In genomic region chr10:62804106-62804505, GRCm38 (mm10) we compare ENCODE assay signal across 8 mouse cellular contexts. TPM values are rescaled to one million over a fixed set of nuclear protein-coding genes. Genes with fewer than 3 reads are reported as not detected.
DNase-seq lines count a peak whose midpoint lies in the region; TF ChIP-seq lines count a peak whose summit lies in the region.
"Had no signal": no experiment of that assay in that cellular context is flagged by ENCODE, and none has a peak within 500 bp of the region (broad histone marks: within the 10 kb centered on the region; RNA-seq: fewer than 3 reads in every experiment).

No protein-coding gene starts in this region.

- no peak overlapping the region for H3K9ac ChIP-seq in ES-Bruce4 (ENCODE audit: low read depth, poor library complexity, severe bottlenecking)

- no peak overlapping the region for H3K4me3 ChIP-seq in left cerebral cortex, adult 2 months
- no peak overlapping the region for H3K4me3 ChIP-seq in ES-Bruce4 (ENCODE audit: low read depth, low read length)
- H3K4me3 ChIP-seq in embryonic fibroblast, embryonic 13.5 days (ENCODE audit: insufficient read depth, low read length), result no peak overlapping the region

- no peak for TF ChIP-seq EP300 in ES-Bruce4 (IDR thresholded peaks at IDR 0.05; ENCODE audit: insufficient read depth, low read depth, low read length)

- peaks cover 39% of the 10 kb centered on the region for H3K36me3 ChIP-seq in ES-Bruce4 (ENCODE audit: control insufficient read depth, insufficient read depth, low read length, poor library complexity, severe bottlenecking)

- no peak for DNase-seq in left cerebral cortex, adult 2 months (ENCODE audit: extremely low spot score in 1 of 2, low spot score in 2 of 2)
- DNase-seq in left cerebral cortex, adult 11 months (ENCODE audit: low spot score), result no peak
- DNase-seq in A20 (ENCODE audit: low read depth, low spot score), result peak; percentile 53
- DNase-seq in urinary bladder, adult 18-20 months (ENCODE audit: low spot score in 2 of 2), result no peak
- no peak for DNase-seq in kidney, postnatal 36 days
- DNase-seq: cerebellum, adult 9-10 months had no signal

- H3K27ac ChIP-seq in left cerebral cortex, adult 2 months, result no peak overlapping the region
- no peak overlapping the region for H3K27ac ChIP-seq in ES-Bruce4 (ENCODE audit: insufficient read depth, low read length)
- no peak overlapping the region for H3K27ac ChIP-seq in embryonic fibroblast, embryonic 13.5 days (ENCODE audit: insufficient read depth, low read length)

- H3K4me1 ChIP-seq in ES-Bruce4 (ENCODE audit: control insufficient read depth, insufficient read depth, low read length), result no peaks in the 10 kb centered on the region
- no peaks in the 10 kb centered on the region for H3K4me1 ChIP-seq in embryonic fibroblast, embryonic 13.5 days (ENCODE audit: control insufficient read depth, insufficient read depth, low read length)

- H3K9me3 ChIP-seq in ES-Bruce4 (replicated peaks; ENCODE audit: control insufficient read depth, insufficient read depth, low read length, poor library complexity, severe bottlenecking), result no peaks in the 10 kb centered on the region

- no peaks in the 10 kb centered on the region for H3K27me3 ChIP-seq in ES-Bruce4 (ENCODE audit: control insufficient read depth, insufficient read depth, low read length, poor library complexity, severe bottlenecking)

- intact Hi-C loops in left cerebral cortex, adult 2 months (cut with DNase I), result no loop called here

- TF ChIP-seq POLR2A in ES-Bruce4 (IDR thresholded peaks at IDR 0.05; ENCODE audit: insufficient read depth, low read length), result no peak
- no peak for TF ChIP-seq POLR2A in embryonic fibroblast, embryonic 13.5 days (IDR thresholded peaks at IDR 0.05; ENCODE audit: low read depth, low read length)

- peak; percentile 25 for TF ChIP-seq CTCF in left cerebral cortex, adult 2 months (IDR thresholded peaks at IDR 0.05)
- TF ChIP-seq CTCF in ES-Bruce4 (IDR thresholded peaks at IDR 0.05; ENCODE audit: low read depth, low read length), result peak; percentile 30
- TF ChIP-seq CTCF in embryonic fibroblast, embryonic 13.5 days (IDR thresholded peaks at IDR 0.05; ENCODE audit: borderline replicate concordance, insufficient read depth, low read length), result peak; percentile 19; the same call in 1 of the 2 replicates

RNA-seq across cellular contexts. Expression of gene Ccar1, which starts 12.0 kb away (rescaled TPM):
- total RNA-seq in left cerebral cortex, adult 2 months (2021), result 10 to 100 TPM; 48.7 to 59.2 TPM
- polyA plus RNA-seq in ES-Bruce4 (2011; ENCODE audit: insufficient read depth, insufficient read length, low read depth, missing spikeins), result 116 and 123 TPM in 2 replicates
- polyA plus RNA-seq in embryonic fibroblast, embryonic 13.5 days (2011; ENCODE audit: insufficient read length, low read depth, missing spikeins), result 101 and 108 TPM in 2 replicates
